Mouse (Mus musculus) mouse embryonic stem cell (cell line): ENCODE results near the gene Tapbp.

Experiments used
- in situ Hi-C, 2 experiments: fragments of 300-500 bp; cut with MboI; formaldehyde crosslinking; loops; 1 replicate in 1 of 2; 3 replicates in 1 of 2; pipeline ENCODE4 v1.14.3; 2019 to 2020; ENCODE audit warnings: low sequenced_read_pairs in 2 of 2, low pct_unique_long_range_greater_than_20kb in 1 of 2, mixed read lengths in 1 of 2; ENCODE audit not compliant: unreplicated experiment in 1 of 2

The Tapbp gene

DNA sequence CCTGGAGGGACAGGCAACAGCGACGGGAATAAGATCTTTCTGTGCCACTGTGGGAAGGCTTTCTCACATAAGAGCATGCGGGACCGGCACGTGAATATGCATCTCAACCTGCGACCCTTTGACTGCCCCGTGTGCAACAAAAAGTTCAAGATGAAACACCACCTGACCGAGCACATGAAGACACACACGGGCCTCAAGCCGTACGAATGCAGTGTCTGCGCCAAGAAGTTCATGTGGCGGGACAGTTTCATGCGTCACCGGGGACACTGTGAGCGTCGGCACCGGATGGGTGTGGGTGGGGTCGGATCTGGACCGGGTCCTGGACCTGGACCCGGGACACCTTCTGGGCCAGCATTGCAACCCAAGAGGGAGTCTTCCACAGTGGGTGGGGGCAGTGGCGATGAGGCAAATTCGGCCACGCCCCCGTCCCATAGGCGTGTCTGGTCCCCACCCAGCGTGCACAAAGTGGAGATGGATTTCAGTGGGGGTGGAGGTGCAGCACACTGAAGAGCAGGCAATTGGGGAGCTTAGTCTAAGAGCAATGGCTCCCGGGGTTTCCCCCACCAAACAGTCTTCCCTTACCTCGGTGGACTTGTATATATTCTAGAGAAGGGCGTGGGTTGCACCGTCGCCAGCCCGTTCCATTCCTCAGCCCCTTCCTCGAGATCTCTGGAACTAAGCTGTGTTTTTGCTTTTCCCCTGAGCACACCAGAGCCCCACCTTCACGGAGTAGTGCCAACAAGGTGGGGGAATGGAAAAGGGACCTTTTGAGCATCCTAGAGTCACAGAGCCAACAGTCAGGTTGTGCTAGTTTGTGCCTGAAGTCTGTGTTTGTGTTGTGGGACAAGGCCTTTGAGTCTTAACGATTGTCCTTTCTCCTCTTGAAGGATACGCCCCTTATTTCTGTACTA lies 2.8 kb downstream of the Tapbp start:
- in situ Hi-C loops = no loop called here

DNA sequence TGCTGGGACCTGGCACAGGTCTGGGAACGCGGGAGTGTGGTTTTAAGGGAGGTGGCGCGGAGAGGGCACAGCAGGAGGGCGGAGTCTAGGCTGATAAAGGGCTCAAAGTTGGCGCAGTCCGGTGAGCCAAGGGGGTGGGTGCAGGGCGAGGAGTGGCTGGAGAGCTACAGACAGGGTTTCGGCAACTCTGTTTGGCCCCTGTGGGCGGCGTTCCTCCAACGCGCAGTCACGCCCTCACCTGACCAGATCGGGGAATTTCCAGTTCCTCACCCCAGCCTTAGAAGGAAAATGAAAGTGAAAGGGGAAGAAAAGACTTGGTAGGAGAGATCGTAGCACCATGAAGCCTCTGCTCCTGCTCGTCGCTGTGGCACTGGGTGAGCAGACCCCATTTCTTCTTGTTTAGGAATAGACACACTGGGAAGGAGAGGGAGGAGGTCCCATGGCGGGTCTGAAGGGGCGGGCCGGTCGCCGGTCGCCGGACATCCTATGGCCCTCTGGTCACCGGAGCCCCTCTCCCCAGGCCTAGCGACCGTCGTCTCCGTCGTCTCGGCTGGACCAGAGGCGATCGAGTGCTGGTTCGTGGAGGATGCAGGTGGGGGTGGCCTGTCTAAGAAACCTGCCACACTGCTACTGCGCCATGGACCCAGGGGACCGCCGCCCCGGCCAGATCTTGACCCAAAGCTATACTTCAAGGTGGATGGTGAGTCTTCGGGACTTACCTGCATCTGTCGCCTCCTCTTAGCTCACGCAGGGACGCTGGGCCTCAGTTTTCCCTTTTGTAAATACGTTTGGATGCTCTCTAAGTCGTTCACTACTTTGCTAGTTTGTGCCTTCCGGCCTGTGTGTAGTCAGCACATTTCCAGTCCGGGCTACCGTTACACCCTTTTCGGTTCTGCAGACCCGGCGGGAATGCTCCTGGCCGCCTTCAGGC lies 3.9 kb downstream of the Tapbp start:
- in situ Hi-C loops = no loop called here

DNA sequence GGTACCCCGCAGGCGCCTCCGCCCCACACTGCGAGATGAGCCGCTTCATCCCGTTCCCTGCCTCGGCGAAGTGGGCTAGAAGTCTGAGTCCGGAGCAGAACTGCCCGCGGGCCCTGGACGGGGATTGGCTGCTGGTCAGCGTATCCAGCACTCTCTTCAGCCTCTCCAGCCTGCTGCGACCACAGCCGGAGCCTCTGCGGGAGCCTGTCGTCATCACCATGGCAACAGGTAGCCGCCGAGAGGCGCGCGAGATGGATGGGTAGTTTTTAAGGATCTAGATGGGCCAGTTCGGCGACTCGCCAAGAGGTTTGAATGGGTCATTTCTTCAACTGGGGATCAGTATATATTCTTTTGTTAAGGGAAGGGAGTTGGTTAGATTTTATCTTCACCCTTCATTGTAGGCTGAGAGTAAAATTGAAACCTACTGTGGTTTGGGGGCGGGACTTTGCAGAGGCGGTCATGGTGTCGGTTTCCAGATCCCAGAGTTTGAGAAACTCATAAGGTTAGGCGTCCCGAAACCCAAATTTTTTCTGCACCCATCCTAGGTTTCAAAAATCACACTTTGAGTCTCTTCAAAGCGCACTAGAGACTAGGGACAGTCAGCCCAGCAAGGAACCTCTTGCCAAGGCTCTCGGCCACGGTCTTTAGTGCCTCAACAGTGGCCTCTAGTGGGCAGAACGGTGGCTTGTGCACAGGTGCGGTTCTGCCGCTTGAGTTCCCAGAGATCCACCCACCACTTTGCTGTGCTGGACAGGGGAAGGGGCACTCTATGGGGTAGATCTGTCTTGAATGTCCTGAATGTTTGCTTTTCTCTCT lies 4.8 kb downstream of the Tapbp start:
- in situ Hi-C loops = no loop called here

DNA sequence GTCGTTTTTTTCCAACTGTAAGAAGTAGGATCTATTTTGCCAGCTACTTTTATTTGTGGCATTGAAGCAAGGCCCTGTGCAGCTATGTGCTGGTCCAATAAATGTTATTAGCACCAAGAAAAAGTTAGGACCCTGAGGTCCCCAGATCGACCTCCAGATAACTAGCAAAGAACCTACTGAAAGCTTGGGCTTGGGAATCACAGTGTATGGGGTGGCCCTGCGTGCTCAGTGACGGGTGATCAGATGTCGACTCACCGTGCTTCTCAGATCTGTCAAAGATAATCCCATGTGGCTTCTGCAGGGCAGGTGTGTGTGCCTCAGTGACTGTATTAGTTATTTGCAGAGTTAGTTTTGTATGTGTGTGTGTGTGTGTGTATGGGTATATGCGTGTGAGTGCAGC lies 5.7 kb downstream of the Tapbp start:
- in situ Hi-C loops = no loop called here

DNA sequence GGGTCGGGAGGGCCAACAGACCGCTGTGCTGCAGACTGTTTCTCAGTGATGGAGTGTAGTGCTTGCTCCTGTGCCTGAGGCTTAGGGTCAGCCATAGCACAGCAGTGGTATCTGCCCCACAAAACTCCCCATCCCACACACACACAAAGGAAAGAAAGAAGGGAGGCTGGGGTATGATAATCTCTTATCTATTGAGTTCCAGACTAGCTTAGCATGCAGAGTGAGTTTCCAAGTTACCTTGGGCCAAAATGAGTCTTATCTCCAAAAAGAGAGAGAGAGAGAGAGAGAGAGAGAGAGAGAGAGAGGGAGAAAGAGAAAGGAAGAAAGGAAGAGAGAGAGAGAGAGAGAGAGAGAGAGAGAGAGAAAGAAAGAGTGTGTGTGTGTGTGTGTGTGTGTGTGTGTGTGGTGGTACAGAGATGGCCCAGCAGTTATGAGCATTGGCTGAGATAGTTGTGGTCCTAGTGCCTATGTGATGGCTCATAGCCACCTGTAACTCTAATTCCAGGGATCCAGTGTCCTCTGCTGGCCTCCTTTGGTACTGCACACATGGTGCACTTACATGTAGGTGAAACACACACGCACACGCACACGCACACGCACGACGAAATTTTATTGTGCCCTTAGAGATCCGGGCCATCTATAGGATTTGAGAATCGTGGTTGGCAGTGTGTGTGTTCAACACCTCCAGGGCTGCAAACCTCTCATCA lies 9.0 kb downstream of the Tapbp start:
- in situ Hi-C loops = no loop called here

DNA sequence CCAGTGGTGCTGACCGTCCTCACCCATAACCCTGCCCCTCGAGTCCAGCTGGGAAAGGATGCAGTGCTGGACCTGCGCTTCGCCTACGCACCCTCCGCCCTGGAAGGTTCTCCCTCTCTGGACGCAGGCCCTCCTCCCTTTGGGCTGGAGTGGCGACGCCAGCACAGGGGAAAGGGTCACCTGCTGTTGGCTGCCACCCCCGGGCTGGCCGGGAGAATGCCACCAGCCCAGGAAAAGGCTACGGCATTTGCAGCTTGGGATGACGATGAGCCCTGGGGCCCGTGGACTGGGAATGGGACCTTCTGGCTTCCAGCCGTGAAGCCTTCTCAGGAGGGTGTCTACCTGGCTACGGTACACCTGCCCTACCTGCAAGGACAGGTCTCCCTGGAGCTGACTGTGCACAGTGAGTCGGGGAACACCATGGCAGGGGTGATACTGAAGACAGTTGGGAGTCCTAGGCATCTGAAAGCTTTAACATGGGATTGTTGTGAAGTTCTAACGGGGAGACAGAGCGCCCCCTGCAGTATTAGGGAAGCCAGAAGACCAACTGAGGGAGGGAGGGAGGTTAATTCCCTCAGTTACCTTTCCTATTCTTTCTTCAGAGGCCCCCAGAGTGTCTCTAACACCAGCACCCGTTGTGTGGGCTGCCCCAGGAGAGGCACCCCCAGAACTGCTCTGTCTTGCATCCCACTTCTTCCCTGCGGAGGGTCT lies 9.9 kb downstream of the Tapbp start:
- in situ Hi-C loops = no loop called here

DNA sequence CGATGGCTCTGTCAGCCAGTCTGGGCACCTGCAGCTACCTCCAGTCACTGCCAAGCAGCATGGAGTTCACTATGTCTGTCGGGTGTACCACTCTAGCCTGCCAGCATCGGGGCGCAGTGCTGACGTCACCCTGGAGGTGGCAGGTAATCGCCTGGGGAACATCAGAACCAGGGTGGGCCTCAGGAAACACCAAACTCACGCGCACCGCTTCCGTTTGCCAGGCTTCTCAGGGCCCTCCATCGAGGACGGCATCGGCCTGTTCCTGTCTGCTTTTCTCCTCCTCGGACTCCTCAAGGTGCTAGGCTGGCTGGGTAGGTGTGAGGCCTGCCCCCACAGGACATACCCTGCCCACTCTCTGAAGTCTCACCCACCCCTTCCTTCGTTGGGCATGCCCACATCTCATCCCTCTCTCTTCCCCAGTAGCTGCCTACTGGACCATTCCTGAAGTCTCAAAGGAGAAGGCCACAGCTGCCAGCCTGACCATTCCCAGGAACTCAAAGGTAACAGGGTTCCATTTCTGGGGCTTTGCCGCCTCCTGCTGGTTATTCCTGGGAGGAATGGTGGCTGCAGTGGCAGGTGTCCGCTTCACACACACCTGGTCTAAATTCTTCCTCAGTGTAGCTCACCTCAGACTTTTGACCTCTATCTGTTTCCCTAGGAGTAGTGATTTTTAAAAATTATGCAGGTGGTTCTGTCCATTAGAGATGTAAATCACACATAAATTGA lies 10.7 kb downstream of the Tapbp start:
- in situ Hi-C loops = no loop called here

DNA sequence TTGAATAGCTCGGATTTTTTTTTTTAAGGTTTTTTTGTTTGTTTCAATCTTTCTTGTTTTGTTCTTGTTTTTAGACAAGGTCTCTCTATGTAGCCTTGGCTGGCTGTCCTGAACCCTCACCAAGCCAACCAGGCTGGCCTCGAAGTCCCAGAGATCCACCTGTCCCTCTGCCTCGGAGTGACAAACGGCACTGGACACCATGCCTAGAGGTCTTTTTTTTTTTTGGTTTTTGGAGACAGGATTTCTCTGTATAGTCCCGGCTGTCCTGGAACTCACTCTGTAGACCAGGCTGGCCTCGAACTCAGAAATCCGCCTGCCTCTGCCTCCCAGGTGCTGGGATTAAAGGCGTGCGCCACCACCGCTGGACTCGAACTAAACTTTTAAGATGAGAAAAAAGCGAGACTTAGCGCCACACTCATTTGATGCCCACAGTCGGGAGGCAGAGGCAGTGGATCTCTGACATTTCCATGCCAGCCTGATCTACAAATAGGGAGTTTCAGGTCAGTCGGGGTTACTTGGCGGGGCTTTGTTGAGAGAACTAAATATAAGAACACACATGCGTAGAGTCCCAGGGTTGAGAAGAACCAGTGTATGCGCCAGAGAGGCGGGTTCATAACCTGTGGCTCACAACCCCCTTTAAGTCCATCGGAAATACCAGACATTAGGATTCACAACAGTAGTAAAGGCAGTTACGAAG lies 12.7 kb downstream of the Tapbp start:
- in situ Hi-C loops = no loop called here

DNA sequence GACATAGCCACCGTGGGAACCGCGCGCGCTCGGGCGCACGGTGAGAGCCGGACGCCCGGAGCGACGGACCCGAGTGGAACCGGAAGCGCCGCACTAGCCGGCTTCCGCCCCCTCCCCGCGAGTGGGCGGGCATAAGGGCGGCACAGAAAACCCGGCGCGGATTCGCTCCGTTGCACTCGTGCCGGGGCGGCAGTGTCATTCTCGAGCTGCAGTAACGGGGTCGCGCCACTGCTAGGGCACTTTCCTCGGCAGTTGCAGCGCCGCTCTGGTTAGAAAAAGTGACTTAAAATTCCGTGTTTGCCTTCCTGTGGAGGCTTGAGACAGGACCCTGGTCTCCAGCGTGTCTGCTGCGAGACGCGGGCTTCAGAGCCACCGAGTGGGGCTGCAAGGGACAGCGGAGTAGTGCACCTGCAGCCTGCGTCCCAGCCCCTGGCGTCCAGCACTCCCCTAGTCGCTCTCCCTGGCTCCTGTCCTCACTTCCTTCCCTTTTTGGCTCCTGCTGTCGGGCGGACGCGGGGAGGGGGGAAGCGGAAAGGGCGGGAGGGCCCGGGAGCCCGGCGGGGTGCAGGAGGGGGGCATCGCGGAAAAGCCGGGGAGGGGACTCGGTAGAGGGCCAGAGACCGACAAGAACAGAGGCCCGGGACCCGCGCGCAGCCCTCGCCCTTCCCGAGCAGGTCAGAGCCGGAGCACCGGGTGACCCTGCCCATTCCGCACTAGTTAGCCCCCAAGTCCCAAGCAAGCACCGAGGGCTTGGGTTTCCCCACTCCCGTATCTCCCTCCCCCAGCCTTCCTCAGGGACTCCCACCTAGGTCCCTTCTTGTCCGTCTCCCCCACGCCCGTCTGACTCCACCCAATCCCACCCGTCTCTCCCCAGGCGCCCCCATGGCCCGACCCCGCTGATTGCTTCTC lies 13.9 kb downstream of the Tapbp start, which contains the start of gene Rgl2:
Gene Rgl2 (plus strand): TSS at position 173 of the 909 bp plus-strand sequence.
- in situ Hi-C loops = loop anchor here in 1 of 2 experiments (5.0 kb wide), 1 partner anchor 37 kb away; the partner anchor contains the start of gene Kifc1

DNA sequence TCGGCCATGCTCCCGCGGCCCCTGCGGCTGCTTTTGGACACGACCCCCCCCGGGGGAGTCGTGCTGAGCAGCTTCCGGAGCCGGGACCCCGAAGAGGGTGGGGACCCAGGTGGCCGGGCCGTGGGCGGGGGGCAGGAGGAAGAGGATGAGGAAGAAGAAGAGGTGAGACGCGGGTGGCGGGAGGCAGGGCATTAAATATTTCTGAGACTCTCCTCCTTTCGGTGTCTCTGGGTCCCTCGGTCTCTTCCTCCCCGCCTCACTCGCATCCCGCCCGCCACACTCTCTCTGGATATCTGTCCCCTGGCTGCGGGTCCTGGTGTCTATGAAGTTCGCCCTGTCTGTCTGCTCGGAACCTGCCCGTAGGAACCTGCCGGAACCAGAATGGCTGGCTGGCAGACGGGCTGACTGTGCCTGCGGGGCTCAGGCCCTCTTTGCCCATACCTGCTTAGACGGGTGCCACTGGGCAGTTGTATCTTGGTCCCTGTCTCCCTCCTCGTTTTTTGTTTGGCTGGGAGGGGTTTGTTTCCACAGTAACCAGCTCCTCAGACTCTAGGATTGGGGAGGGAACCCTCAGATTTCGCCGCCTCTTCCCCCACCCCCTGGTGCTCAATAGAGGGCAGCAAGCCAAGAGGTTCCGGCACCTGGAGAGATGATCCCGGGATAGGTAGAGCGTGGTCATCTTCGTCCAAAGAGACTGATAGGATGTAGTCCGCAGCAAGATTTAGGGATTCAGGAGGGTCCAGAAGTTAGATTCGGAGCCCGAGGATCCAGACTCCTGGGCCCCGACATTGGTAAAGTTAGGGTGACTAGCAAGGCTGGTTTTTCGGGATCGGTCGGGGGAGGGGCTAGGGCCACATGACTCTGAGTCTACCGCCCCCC lies 14.8 kb downstream of the Tapbp start:
- in situ Hi-C loops = loop anchor here in 1 of 2 experiments (5.0 kb wide), 1 partner anchor 38 kb away; the partner anchor contains the start of gene Kifc1

DNA sequence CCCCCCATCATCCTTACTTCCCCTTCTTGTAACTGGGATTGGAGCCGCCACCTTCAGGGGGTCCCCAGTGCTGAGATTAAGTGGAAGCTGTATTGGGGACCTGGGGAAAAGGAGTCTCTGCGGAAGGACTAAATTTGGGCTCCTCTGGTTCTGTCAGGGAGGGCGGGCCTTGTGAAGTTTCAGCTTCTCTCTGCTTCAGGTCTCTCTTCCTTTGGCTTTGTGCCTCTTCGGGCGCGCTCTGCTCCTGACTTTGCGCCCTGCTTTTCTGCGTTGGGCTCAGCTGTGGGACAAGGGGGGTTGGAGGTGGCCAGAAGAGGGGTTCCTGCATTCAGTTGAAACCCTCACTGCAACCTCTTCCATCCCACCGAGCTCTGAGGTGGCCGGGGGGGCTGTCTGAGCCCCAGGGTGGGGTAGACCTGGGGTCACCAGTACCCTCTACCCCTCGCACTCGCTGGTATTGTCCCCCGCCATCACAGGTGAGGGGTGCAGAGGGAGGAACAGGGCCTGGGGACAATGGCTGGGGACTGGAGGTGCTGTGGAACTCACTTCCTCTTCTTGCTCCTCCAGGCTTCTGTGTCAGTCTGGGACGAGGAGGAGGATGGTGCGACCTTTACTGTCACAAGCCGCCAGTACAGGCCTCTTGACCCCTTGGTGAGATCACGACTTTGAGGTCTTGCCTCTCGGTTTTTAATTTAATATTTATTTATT lies 15.6 kb downstream of the Tapbp start:
- in situ Hi-C loops = loop anchor here in 1 of 2 experiments (5.0 kb wide), 1 partner anchor 39 kb away; the partner anchor contains the start of gene Kifc1

DNA sequence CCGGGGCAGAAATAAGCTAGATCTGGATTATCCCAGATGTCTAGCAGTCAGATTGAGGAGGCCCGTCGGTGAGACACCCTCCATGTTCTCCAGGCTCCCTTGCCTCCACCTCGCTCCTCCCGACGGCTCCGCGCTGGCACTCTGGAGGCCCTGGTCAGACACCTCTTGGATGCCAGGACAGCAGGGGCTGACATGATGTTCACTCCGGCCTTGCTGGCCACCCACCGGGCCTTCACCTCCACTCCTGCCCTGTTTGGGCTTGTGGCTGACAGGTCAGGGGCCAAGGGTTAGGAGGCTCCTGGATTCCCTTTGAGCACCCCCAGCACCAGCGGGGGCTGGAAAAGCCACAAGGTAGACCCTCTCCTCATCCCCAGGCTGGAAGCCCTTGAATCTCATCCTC lies 16.2 kb downstream of the Tapbp start:
- in situ Hi-C loops = loop anchor here in 1 of 2 experiments (5.0 kb wide), 1 partner anchor 40 kb away; the partner anchor contains the start of gene Kifc1

DNA sequence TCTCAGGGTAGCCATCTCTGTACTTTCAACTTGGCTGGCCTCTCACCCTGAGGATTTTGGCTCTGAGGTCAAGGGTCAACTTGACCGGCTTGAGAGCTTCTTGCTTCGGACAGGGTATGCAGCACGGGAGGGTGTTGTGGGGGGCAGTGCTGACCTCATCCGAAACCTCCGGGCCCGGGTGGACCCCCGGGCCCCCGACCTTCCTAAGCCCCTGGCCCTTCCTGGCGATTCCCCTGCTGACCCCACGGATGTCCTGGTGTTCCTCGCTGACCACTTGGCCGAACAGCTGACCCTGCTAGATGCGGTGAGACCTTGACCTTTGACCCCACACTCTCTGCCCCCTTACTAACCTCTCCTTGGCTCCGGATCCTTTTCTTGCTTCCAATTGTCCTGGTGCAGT lies 16.7 kb downstream of the Tapbp start:
- in situ Hi-C loops = loop anchor here in 1 of 2 experiments (5.0 kb wide), 1 partner anchor 40 kb away; the partner anchor contains the start of gene Kifc1
